Mouse (Mus musculus) liver, embryonic 11.5 days (tissue): Measurements from ENCODE around the gene Mvk. TPM values are rescaled to one million over a fixed set of nuclear protein-coding genes. Genes with fewer than 3 reads are reported as not detected.

ENCODE experiments used
- ATAC-seq: fragments of 200-750 bp; cut with Nextera tagmentation; replicated peaks from 2 replicates; pipeline ENCODE4 v1.8.0; 2017; ENCODE audit warnings: moderate number of reproducible peaks, mild to moderate bottlenecking, moderate TSS enrichment, moderate library complexity; ENCODE audit not compliant: low FRiP score
- DNase-seq: peaks from one replicate; pipeline ENCODE4 v3.0.0-alpha.2; 2017; ENCODE audit warnings: low spot score
- H3K27ac ChIP-seq: fragments of 300-500 bp; sonication (generic); 2 replicates; pipeline ENCODE4 v1.5.1; 2014; ENCODE audit warnings: mild to moderate bottlenecking, low read depth, low read length, control low read depth
- H3K27me3 ChIP-seq: fragments of 300-500 bp; sonication (generic); replicated peaks from 2 replicates; pipeline ENCODE4 v1.6.1; 2014; ENCODE audit warnings: low read length, mixed read lengths; ENCODE audit not compliant: control insufficient read depth, insufficient read depth
- H3K36me3 ChIP-seq: fragments of 300-500 bp; sonication (generic); 2 replicates; pipeline ENCODE4 v1.6.1; 2014; ENCODE audit warnings: mild to moderate bottlenecking, low read length, moderate library complexity, mixed read lengths; ENCODE audit not compliant: control insufficient read depth, insufficient read depth
- H3K4me1 ChIP-seq: fragments of 300-500 bp; sonication (generic); replicated peaks from 2 replicates; pipeline ENCODE4 v1.6.1; 2014; ENCODE audit warnings: low read length, mixed read lengths; ENCODE audit not compliant: control insufficient read depth, insufficient read depth
- H3K4me2 ChIP-seq: fragments of 300-500 bp; sonication (generic); 2 replicates; pipeline ENCODE4 v1.6.1; 2014; ENCODE audit warnings: mild to moderate bottlenecking, control low read depth, moderate library complexity
- H3K4me3 ChIP-seq: fragments of 300-500 bp; sonication (generic); 2 replicates; pipeline ENCODE4 v1.5.1; 2014; ENCODE audit warnings: low read depth, low read length, control low read depth
- H3K9ac ChIP-seq: fragments of 300-500 bp; sonication (generic); 2 replicates; pipeline ENCODE4 v1.6.1; 2014; ENCODE audit warnings: low read depth, low read length, control low read depth
- H3K9me3 ChIP-seq: fragments of 300-500 bp; sonication (generic); 2 replicates; pipeline ENCODE4 v1.6.1; 2016; ENCODE audit warnings: low read length, inconsistent platforms, mixed read lengths; ENCODE audit not compliant: control insufficient read depth
- WGBS: fragments of 180-500 bp; shearing (Covaris S2); extraction: QIAGEN DNeasy Blood & Tissue Kit; methylation state at CpG from one replicate; pipeline ENCODE4 v1.1.7; 2014; 5-methylcytosine and 5-hydroxymethylcytosine counted together
- microRNA-seq: library from miRNA; unstranded; fragments of <30 nt; microRNA quantifications from one replicate; pipeline ENCODE4, GENCODE M21; 2017; ENCODE audit warnings: borderline number of aligned reads
- polyA plus RNA-seq: library from polyadenylated mRNA; unstranded; fragments of >200 nt; fragmentation: Nextera tagmentation; extraction: Ambion mirVana; gene quantifications from 2 replicates; pipeline ENCODE4 v1.2.1, GENCODE M21; 2014

The Mvk gene
- polyA plus RNA-seq, 1 experiment from 2014 or later, result 48.5 TPM

GRCm38 (mm10) chr5:114507964-114508363 lies 63.9 kb downstream of the Mvk start:
- ATAC-seq (no peak), DNase-seq (no peak)
- Histone ChIP-seq H3K9ac (no peak overlapping the region), H3K4me2 (no peak overlapping the region), H3K27ac (no peak overlapping the region), H3K36me3 (no peaks in the 10 kb centered on the region), H3K4me3 (no peak overlapping the region), H3K27me3 (peaks cover under 1% of the 10 kb centered on the region), H3K9me3 (no peaks in the 10 kb centered on the region), H3K4me1 (peaks cover 7% of the 10 kb centered on the region)
- WGBS, result 63% methylated on average over 4 of the region's 4 CpGs

- Histone ChIP-seq H3K4me1 (peaks cover 11% of the 10 kb centered on the region), H3K36me3 (no peaks in the 10 kb centered on the region), H3K9me3 (no peaks in the 10 kb centered on the region), H3K9ac (no peak overlapping the region), H3K4me2 (no peak overlapping the region), H3K4me3 (no peak overlapping the region), H3K27ac (no peak overlapping the region), H3K27me3 (peaks cover 16% of the 10 kb centered on the region)
- no peak for ATAC-seq
- 58% methylated on average over 7 of the region's 7 CpGs for WGBS
- no peak for DNase-seq
Measured at GRCm38 (mm10) chr5:114509461-114509860, 65.4 kb downstream of the Mvk start.

Small RNA genes within 50 kb of the gene (microRNA-seq; reads per million reads assigned to microRNA genes)
- gene Mir7027, result not detected

Other genes with a start within 250 kb of the Mvk start
- not detected in 2 replicates for gene Foxn4, start 170.5 kb upstream of the Mvk start, polyA plus RNA-seq
- gene Myo1h, start 155.1 kb upstream of the Mvk start, polyA plus RNA-seq, result 0.40 and 0.45 TPM in 2 replicates
- 59.1 and 64.1 TPM in 2 replicates for gene Kctd10, start 63.8 kb upstream of the Mvk start, polyA plus RNA-seq
- gene Ube3b, start 63.7 kb upstream of the Mvk start, polyA plus RNA-seq, result 41.1 and 41.4 TPM in 2 replicates
- gene Mmab, start 209 bp upstream of the Mvk start, polyA plus RNA-seq, result 27.9 and 29.5 TPM in 2 replicates
- gene Fam222a, start 123.7 kb downstream of the Mvk start, polyA plus RNA-seq, result 2.2 and 2.3 TPM in 2 replicates
- 0.56 and 0.78 TPM in 2 replicates for gene Trpv4, start 214.2 kb downstream of the Mvk start, polyA plus RNA-seq
- gene Gltp, start 246.7 kb downstream of the Mvk start, polyA plus RNA-seq, result 51.3 and 53.4 TPM in 2 replicates